Comparison of ENCODE assay signal across 10 mouse cellular contexts in the genomic region with DNA sequence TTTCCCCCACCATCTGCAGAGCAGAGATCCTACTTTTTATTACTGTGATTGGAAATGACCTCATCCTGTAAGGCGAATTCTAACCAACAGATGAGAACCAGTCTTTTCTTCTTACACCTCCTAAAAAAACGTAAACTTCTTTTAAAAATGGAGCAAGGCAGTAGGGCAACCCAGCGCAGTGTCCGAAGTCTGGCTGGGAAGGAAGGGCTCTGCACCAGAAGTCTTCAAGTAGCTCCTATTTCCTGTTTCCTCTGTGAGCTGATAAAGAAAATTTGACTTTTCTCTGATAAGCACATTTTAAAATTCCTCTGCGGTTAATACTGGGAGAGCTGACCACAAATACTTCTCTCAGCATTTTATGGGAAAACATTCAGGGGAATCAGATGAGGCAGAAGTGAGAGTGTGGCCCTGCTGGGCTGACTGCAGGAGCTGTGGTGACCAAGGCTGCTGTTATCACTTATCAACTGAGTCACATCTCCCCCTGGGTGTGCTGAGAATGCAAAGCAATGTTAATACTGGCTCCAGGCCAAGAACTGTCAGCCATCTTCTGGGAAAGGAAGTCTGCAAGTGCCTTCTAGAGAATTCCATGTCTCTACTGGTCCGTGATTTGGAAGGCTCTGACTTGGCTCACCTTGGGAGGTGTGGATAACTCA. TPM values are rescaled to one million over a fixed set of nuclear protein-coding genes. Genes with fewer than 3 reads are reported as not detected.
A peak's percentile ranks its signal among the peaks of the same experiment; 100 is the strongest.
DNase-seq lines count a peak whose midpoint lies in the region; ATAC-seq and TF ChIP-seq lines count a peak whose summit lies in the region.
"Had no signal": no experiment of that assay in that cellular context is flagged by ENCODE, and none has a peak within 500 bp of the region (broad histone marks: within the 10 kb centered on the region; RNA-seq: fewer than 3 reads in every experiment).

No protein-coding gene starts in this region.

- no peaks in the 10 kb centered on the region for H3K36me3 ChIP-seq in midbrain, embryonic 11.5 days (ENCODE audit: control insufficient read depth, insufficient read depth, low read length)
- H3K36me3 ChIP-seq in midbrain, embryonic 13.5 days: no peaks in the 10 kb centered on the region
- no peaks in the 10 kb centered on the region for H3K36me3 ChIP-seq in myocyte (ENCODE audit: control insufficient read depth, insufficient read depth)

- TF ChIP-seq CTCF in cerebellum, adult 2 months (IDR thresholded peaks at IDR 0.05; ENCODE audit: borderline replicate concordance, insufficient read depth, low read depth, low read length): no peak

- H3K9ac ChIP-seq in midbrain, embryonic 11.5 days (ENCODE audit: low read length): no peak overlapping the region
- H3K9ac ChIP-seq in midbrain, embryonic 13.5 days (replicated peaks): no peak overlapping the region

- no peak for ATAC-seq in midbrain, embryonic 11.5 days (ENCODE audit: low FRiP score)
- ATAC-seq in midbrain, embryonic 13.5 days: no peak

- no peaks in the 10 kb centered on the region for H3K27me3 ChIP-seq in midbrain, embryonic 11.5 days (ENCODE audit: control insufficient read depth, insufficient read depth, low read length)
- no peaks in the 10 kb centered on the region for H3K27me3 ChIP-seq in midbrain, embryonic 13.5 days
- H3K27me3 ChIP-seq in myocyte (ENCODE audit: control insufficient read depth, insufficient read depth, insufficient read length): no peaks in the 10 kb centered on the region
- no peaks in the 10 kb centered on the region for H3K27me3 ChIP-seq in cerebellum, adult 2 months (ENCODE audit: control insufficient read depth, insufficient read depth, low read length)

- peak; percentile 77 for DNase-seq in midbrain, embryonic 11.5 days (ENCODE audit: low spot score, missing footprints)
- peak; percentile 51 to 56 for DNase-seq in heart, adult 18-20 months
- peak; percentile 71 for DNase-seq in kidney, postnatal 10 days
- DNase-seq in frontal cortex, postnatal 10 days (ENCODE audit: low spot score in 2 of 2): no peak
- no peak for DNase-seq in B cell, adult 2 months
- DNase-seq in cerebellum, adult 2 months: no peak

- H3K4me1 ChIP-seq in midbrain, embryonic 11.5 days (ENCODE audit: control insufficient read depth, insufficient read depth, low read length): no peaks in the 10 kb centered on the region
- H3K4me1 ChIP-seq in midbrain, embryonic 13.5 days (replicated peaks): no peaks in the 10 kb centered on the region
- H3K4me1 ChIP-seq in cerebellum, adult 2 months (ENCODE audit: control insufficient read depth, insufficient read depth, low read length): no peaks in the 10 kb centered on the region

- no peak overlapping the region for H3K4me3 ChIP-seq in midbrain, embryonic 11.5 days (ENCODE audit: low read depth, low read length)
- H3K4me3 ChIP-seq in midbrain, embryonic 13.5 days (replicated peaks): no peak overlapping the region
- H3K4me3 ChIP-seq in myocyte: no peak overlapping the region
- H3K4me3 ChIP-seq in cerebellum, adult 2 months (replicated peaks; ENCODE audit: insufficient read depth, low read depth, low read length): no peak overlapping the region
- H3K4me3 ChIP-seq: erythroblast, embryonic 14.5 days; left cerebral cortex, adult 2 months had no signal

- 81% methylated on average over 6 of the region's 6 CpGs for WGBS in midbrain, embryonic 11.5 days
- WGBS in midbrain, embryonic 13.5 days: 87% methylated on average over 6 of the region's 6 CpGs
- 79% methylated on average over 6 of the region's 6 CpGs for WGBS in cerebellum, adult 2 months

- no peaks in the 10 kb centered on the region for H3K79me2 ChIP-seq in myocyte (ENCODE audit: control insufficient read depth, insufficient read depth)

- H3ac ChIP-seq in myocyte (ENCODE audit: control insufficient read depth, insufficient read length): no peak overlapping the region

- H3K4me2 ChIP-seq in midbrain, embryonic 11.5 days: no peak overlapping the region
- H3K4me2 ChIP-seq in midbrain, embryonic 13.5 days (replicated peaks): no peak overlapping the region
- peak overlapping the region; percentile 42 for H3K4me2 ChIP-seq in myocyte (ENCODE audit: low read depth)

- H3K27ac ChIP-seq in midbrain, embryonic 11.5 days (ENCODE audit: low read depth, low read length): no peak overlapping the region
- no peak overlapping the region for H3K27ac ChIP-seq in midbrain, embryonic 13.5 days
- no peak overlapping the region for H3K27ac ChIP-seq in cerebellum, adult 2 months (ENCODE audit: insufficient read depth, low read length)
- H3K27ac ChIP-seq: left cerebral cortex, adult 2 months had no signal

- H3K9me3 ChIP-seq in midbrain, embryonic 11.5 days (ENCODE audit: control insufficient read depth, low read length): no peaks in the 10 kb centered on the region
- H3K9me3 ChIP-seq in midbrain, embryonic 13.5 days: no peaks in the 10 kb centered on the region

- TF ChIP-seq POLR2A in myocyte (IDR thresholded peaks at IDR 0.05; ENCODE audit: insufficient read length, low read depth): no peak
- no peak for TF ChIP-seq POLR2A in cerebellum, adult 2 months (IDR thresholded peaks at IDR 0.05; ENCODE audit: borderline replicate concordance, insufficient read depth, low read length)

TF ChIP-seq in myocyte, 11 proteins besides CTCF, POLR2A, EP300 and RAD21:
- TF ChIP-seq E2F4 (IDR thresholded peaks at IDR 0.05; ENCODE audit: insufficient read depth): no peak
- no peak for TF ChIP-seq TCF12 (IDR thresholded peaks at IDR 0.05; ENCODE audit: insufficient read depth, poor library complexity, severe bottlenecking)
- no peak for TF ChIP-seq MAX (IDR thresholded peaks at IDR 0.05; ENCODE audit: low read depth)
- no peak for TF ChIP-seq REST (IDR thresholded peaks at IDR 0.05; ENCODE audit: insufficient read depth, insufficient read length)
- TF ChIP-seq TCF3 (IDR thresholded peaks at IDR 0.05; ENCODE audit: insufficient read length, low read depth): no peak
- TF ChIP-seq USF1 (IDR thresholded peaks at IDR 0.05; ENCODE audit: low read depth): no peak
- TF ChIP-seq MYOG (IDR thresholded peaks at IDR 0.05; ENCODE audit: control insufficient read depth in 1 of 3, insufficient read depth in 1 of 3, insufficient read length in 2 of 3, low read depth in 2 of 3): no peak
- no peak for TF ChIP-seq CEBPB (IDR thresholded peaks at IDR 0.05; ENCODE audit: insufficient read depth, poor library complexity, severe bottlenecking)
- TF ChIP-seq POLR2AphosphoS2 (IDR thresholded peaks at IDR 0.05; ENCODE audit: insufficient read length, low read depth): no peak

RNA-seq across cellular contexts. Expression of gene Adam12, which starts 55.8 kb away (rescaled TPM):
- polyA plus RNA-seq in midbrain, embryonic 11.5 days (2014; fragmentation: Nextera tagmentation; extraction: Ambion mirVana): 1.3 and 1.5 TPM in 2 replicates
- polyA plus RNA-seq in midbrain, embryonic 13.5 days (2015; fragmentation: Nextera tagmentation; extraction: Ambion mirVana): 1.2 and 1.8 TPM in 2 replicates
- total RNA-seq in heart, adult 18-20 months (2021): 1 to 10 TPM in 1 of 2 experiments, under 1 TPM in 1; 0.42 to 2.1 TPM
- 7.2 TPM for polyA plus RNA-seq in myocyte (2012; fragmentation: generic; extraction: Trizol)
- polyA plus RNA-seq in cerebellum, adult 2 months (2012; rRNA removed): 1.4 and 1.7 TPM in 2 replicates

Comparison
In these comparisons a context has a peak if more than half of its experiments do, and no peak if none do; other contexts are left out.
1. DNase-seq: peak in midbrain, embryonic 11.5 days (single experiment), heart, adult 18-20 months (2 of 2) and kidney, postnatal 10 days (single experiment); none in frontal cortex, postnatal 10 days (0 of 2), B cell, adult 2 months (0 of 2) and cerebellum, adult 2 months (0 of 2).